Mouse (Mus musculus): Measurements from ENCODE around the gene Pcnp. TPM values are rescaled to one million over a fixed set of nuclear protein-coding genes. Genes with fewer than 3 reads are reported as not detected.

Pcnp gene
- polyA plus RNA-seq, 1 experiment from 2014 or later: 296 TPM

Small RNA genes lying within 50 kb of the gene (microRNA-seq; reads per million reads assigned to microRNA genes)
- not detected for gene Gm24047

Other genes starting within 250 kb of the Pcnp start
- gene Nfkbiz, start 190.8 kb downstream of the Pcnp start, polyA plus RNA-seq (2015; fragmentation: Nextera tagmentation; extraction: Ambion mirVana): 1.0 and 1.6 TPM in 2 replicates
- gene Nxpe3, start 134.5 kb downstream of the Pcnp start, polyA plus RNA-seq (2015; fragmentation: Nextera tagmentation; extraction: Ambion mirVana): 1.1 and 1.2 TPM in 2 replicates
- 19.3 and 21.5 TPM in 2 replicates for gene Cep97, start 94.9 kb downstream of the Pcnp start, polyA plus RNA-seq (2015; fragmentation: Nextera tagmentation; extraction: Ambion mirVana)
- 656 and 765 TPM in 2 replicates for gene Rpl24, start 63.5 kb downstream of the Pcnp start, polyA plus RNA-seq (2015; fragmentation: Nextera tagmentation; extraction: Ambion mirVana)
- 18.9 and 19.2 TPM in 2 replicates for gene Zbtb11, start 55.9 kb downstream of the Pcnp start, polyA plus RNA-seq (2015; fragmentation: Nextera tagmentation; extraction: Ambion mirVana)
- 25.8 and 26.3 TPM in 2 replicates for gene Trmt10c, start 8.1 kb upstream of the Pcnp start, polyA plus RNA-seq (2015; fragmentation: Nextera tagmentation; extraction: Ambion mirVana)
- 56.1 and 57.6 TPM in 2 replicates for gene Senp7, start 18.6 kb upstream of the Pcnp start, polyA plus RNA-seq (2015; fragmentation: Nextera tagmentation; extraction: Ambion mirVana)
- gene Impg2, start 174.6 kb upstream of the Pcnp start, polyA plus RNA-seq (2015; fragmentation: Nextera tagmentation; extraction: Ambion mirVana): 0.26 TPM in 2 replicates